Mouse (Mus musculus): ENCODE measurements around the gene Oser1. TPM values are rescaled to one million over a fixed set of nuclear protein-coding genes. Genes with fewer than 3 reads are reported as not detected.

The Oser1 gene
- total and polyA plus RNA-seq, 3 experiments: 14.0 to 84.2 (median 42.5) TPM

DNA sequence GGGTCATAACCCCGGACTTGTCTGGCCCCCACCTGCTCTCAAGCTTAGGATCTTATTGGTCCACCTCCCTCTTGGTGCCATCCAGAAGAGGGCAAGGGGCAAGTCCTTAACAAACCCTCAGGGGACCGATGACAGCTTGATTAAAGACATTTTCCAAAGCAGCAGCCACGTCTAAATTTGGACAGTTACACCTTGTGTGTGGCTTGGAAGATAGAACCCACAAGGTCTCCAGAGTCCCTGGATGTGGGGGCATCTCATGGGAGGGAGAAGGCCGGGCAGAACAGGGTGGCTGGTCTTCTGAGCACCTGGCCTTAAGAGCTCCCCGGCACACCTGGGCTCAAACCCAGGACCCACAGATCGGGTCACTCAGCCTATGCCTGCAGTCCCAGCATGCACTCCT is 30.5 kb downstream of the Oser1 start:
- no peak for ATAC-seq (ENCODE audit: extremely low read depth, insufficient number of reproducible peaks, low FRiP score, poor library complexity, severe bottlenecking)
- Histone ChIP-seq H3K27me3 (ENCODE audit: insufficient read depth, low read length) (peaks cover 44% of the 10 kb centered on the region), H3K4me1 (ENCODE audit: insufficient read depth, low read depth, low read length) (no peaks in the 10 kb centered on the region), H3K36me3 (replicated peaks) (no peaks in the 10 kb centered on the region), H3K4me3 (ENCODE audit: low read depth, low read length) (no peak overlapping the region), H3K9me3 (replicated peaks) (no peaks in the 10 kb centered on the region)
- DNase-seq (ENCODE audit: low spot score): no peak
- TF ChIP-seq GATA1 (IDR thresholded peaks at IDR 0.05; ENCODE audit: borderline replicate concordance, low read length) (no peak), TAL1 (conservative IDR thresholded peaks at IDR 0.05; ENCODE audit: low read depth, low read length) (no peak), POLR2AphosphoS5 (IDR thresholded peaks at IDR 0.05; ENCODE audit: insufficient replicate concordance, low read depth, low read length) (no peak), GATA2 (IDR thresholded peaks at IDR 0.05; ENCODE audit: borderline replicate concordance, low read depth, low read length) (no peak), CTCF (IDR thresholded peaks at IDR 0.05; ENCODE audit: low read depth, low read length) (no peak)

DNA sequence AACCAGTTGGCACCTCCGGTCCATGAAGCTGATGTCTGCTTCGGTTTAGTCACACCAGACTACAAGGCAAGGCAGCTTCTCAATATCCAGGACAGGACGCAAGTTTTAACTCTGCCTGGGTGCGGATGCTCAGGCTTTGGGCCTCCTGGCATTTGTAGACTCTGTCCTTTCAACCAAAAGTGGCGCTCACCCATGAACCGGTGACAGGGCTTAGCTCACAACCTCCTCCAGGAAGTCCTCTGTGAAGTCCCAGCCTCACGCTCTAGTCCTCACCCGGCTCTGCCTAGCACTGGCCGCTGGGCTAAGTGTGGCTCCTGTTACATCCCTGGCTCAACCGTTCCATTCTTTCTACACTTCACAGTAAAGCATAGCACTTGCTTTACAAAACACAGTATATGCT is 31.3 kb downstream of the Oser1 start:
- DNase-seq (ENCODE audit: low spot score): no peak
- Histone ChIP-seq H3K4me1 (ENCODE audit: insufficient read depth, low read depth, low read length) (no peaks in the 10 kb centered on the region), H3K9me3 (replicated peaks) (no peaks in the 10 kb centered on the region), H3K36me3 (replicated peaks) (no peaks in the 10 kb centered on the region), H3K4me3 (ENCODE audit: low read depth, low read length) (no peak overlapping the region), H3K27me3 (ENCODE audit: insufficient read depth, low read length) (peaks cover 44% of the 10 kb centered on the region)
- ATAC-seq (ENCODE audit: extremely low read depth, insufficient number of reproducible peaks, low FRiP score, poor library complexity, severe bottlenecking): no peak
- TF ChIP-seq TAL1 (conservative IDR thresholded peaks at IDR 0.05; ENCODE audit: low read depth, low read length): no peak
- TF ChIP-seq POLR2AphosphoS5 (IDR thresholded peaks at IDR 0.05; ENCODE audit: insufficient replicate concordance, low read depth, low read length): no peak
- TF ChIP-seq GATA1 (IDR thresholded peaks at IDR 0.05; ENCODE audit: borderline replicate concordance, low read length): no peak
- TF ChIP-seq GATA2 (IDR thresholded peaks at IDR 0.05; ENCODE audit: borderline replicate concordance, low read depth, low read length): no peak
- TF ChIP-seq CTCF (IDR thresholded peaks at IDR 0.05; ENCODE audit: low read depth, low read length): no peak

DNA sequence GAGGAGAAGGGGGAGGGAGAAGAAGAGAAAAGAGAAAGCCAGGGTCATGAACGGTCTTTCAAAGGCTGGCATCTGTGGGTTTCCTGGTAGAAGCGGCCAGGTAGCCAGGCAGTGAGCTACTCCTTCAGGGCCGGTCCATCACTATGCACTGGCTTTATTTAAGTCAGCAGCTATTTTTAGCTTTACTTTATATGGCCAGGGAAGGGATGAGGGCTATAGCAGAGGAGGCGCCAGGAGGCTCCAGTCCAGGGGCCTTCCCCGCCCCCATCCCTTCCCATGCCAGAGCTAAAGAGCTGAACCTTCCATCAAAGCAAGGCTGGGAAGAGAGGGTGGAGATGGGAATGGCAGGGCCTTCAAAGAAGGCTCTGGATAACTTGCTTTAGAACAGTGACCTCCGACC is 32.1 kb downstream of the Oser1 start:
- Histone ChIP-seq H3K4me3 (ENCODE audit: low read depth, low read length) (no peak overlapping the region), H3K27me3 (ENCODE audit: insufficient read depth, low read length) (peaks cover 39% of the 10 kb centered on the region), H3K9me3 (replicated peaks) (no peaks in the 10 kb centered on the region), H3K36me3 (replicated peaks) (no peaks in the 10 kb centered on the region), H3K4me1 (ENCODE audit: insufficient read depth, low read depth, low read length) (no peaks in the 10 kb centered on the region)
- no peak for TF ChIP-seq GATA2 (IDR thresholded peaks at IDR 0.05; ENCODE audit: borderline replicate concordance, low read depth, low read length)
- TF ChIP-seq TAL1 (conservative IDR thresholded peaks at IDR 0.05; ENCODE audit: low read depth, low read length): no peak
- TF ChIP-seq POLR2AphosphoS5 (IDR thresholded peaks at IDR 0.05; ENCODE audit: insufficient replicate concordance, low read depth, low read length): no peak
- no peak for TF ChIP-seq CTCF (IDR thresholded peaks at IDR 0.05; ENCODE audit: low read depth, low read length)
- no peak for TF ChIP-seq GATA1 (IDR thresholded peaks at IDR 0.05; ENCODE audit: borderline replicate concordance, low read length)
- DNase-seq (ENCODE audit: low spot score) (no peak), ATAC-seq (ENCODE audit: extremely low read depth, insufficient number of reproducible peaks, low FRiP score, poor library complexity, severe bottlenecking) (no peak)

DNA sequence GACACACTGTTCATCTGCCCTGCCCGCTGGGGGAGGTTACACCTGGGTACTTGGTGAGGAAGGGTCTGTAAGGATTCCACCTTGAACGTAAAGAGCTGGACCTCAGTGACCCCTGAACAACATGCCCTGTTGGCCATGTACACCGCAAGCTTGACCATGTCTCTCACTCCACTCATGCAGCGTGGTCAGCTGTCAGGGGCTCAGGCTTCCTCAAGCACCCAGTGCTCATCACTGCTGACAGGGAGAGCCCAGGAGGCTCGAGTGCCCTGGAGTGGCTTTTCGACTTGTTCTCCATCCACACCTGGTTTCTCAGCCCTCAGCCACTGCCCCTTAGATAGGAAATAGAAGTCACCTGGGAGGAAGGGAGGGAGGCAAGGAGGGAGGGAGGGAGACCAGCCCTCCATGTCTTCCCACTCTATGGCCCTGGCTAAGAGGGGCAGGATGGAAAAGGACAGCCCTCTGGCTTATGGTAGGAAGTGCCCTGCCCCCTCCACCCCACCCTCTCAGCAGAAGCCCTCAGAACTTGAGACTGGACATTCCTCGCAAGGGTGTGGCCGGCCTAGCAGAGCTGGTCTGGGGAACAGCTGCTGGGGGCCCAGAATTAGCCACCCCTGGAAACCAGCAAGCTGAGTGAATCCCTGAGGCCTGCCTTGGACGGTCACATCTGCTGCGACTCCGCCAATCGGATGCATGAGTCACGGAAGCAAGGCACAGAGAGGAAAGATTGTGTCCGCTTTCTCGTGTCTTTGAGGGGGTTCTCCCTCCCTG is 37.9 kb downstream of the Oser1 start:
- Histone ChIP-seq H3K27me3 (ENCODE audit: insufficient read depth, low read length) (peaks cover 25% of the 10 kb centered on the region), H3K36me3 (replicated peaks) (no peaks in the 10 kb centered on the region), H3K4me3 (ENCODE audit: low read depth, low read length) (no peak overlapping the region), H3K4me1 (ENCODE audit: insufficient read depth, low read depth, low read length) (no peaks in the 10 kb centered on the region), H3K9me3 (replicated peaks) (no peaks in the 10 kb centered on the region)
- TF ChIP-seq GATA1 (IDR thresholded peaks at IDR 0.05; ENCODE audit: borderline replicate concordance, low read length) (no peak), TAL1 (conservative IDR thresholded peaks at IDR 0.05; ENCODE audit: low read depth, low read length) (no peak), CTCF (IDR thresholded peaks at IDR 0.05; ENCODE audit: low read depth, low read length) (no peak), GATA2 (IDR thresholded peaks at IDR 0.05; ENCODE audit: borderline replicate concordance, low read depth, low read length) (no peak), POLR2AphosphoS5 (IDR thresholded peaks at IDR 0.05; ENCODE audit: insufficient replicate concordance, low read depth, low read length) (no peak)
- DNase-seq (ENCODE audit: low spot score): no peak
- no peak for ATAC-seq (ENCODE audit: extremely low read depth, insufficient number of reproducible peaks, low FRiP score, poor library complexity, severe bottlenecking)

DNA sequence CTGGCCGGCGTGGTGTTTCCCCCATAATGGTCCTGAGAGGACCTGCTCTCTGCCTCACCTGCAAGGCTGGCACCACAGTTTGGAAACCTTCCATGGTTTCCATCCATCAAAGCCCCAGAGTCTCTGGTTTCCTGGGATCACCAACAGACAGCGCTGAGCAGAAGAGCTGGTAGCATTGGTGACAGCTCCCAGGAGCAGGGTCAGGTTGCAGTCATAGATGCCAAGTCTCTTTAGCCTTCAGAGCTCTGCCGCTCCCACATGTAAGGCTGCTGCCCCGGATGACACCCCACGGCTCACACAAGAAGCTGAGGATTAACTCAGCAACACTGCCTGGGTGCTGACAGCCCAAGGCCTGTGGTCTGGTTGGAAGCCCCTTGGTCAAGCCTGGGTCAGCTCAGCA is 39.4 kb downstream of the Oser1 start:
- Histone ChIP-seq H3K36me3 (replicated peaks) (no peaks in the 10 kb centered on the region), H3K9me3 (replicated peaks) (no peaks in the 10 kb centered on the region), H3K4me3 (ENCODE audit: low read depth, low read length) (no peak overlapping the region), H3K27me3 (ENCODE audit: insufficient read depth, low read length) (peaks cover 18% of the 10 kb centered on the region), H3K4me1 (ENCODE audit: insufficient read depth, low read depth, low read length) (no peaks in the 10 kb centered on the region)
- DNase-seq (ENCODE audit: low spot score) (no peak), ATAC-seq (ENCODE audit: extremely low read depth, insufficient number of reproducible peaks, low FRiP score, poor library complexity, severe bottlenecking) (no peak)
- TF ChIP-seq TAL1 (conservative IDR thresholded peaks at IDR 0.05; ENCODE audit: low read depth, low read length) (no peak), CTCF (IDR thresholded peaks at IDR 0.05; ENCODE audit: low read depth, low read length) (no peak), GATA2 (IDR thresholded peaks at IDR 0.05; ENCODE audit: borderline replicate concordance, low read depth, low read length) (no peak), GATA1 (IDR thresholded peaks at IDR 0.05; ENCODE audit: borderline replicate concordance, low read length) (no peak), POLR2AphosphoS5 (IDR thresholded peaks at IDR 0.05; ENCODE audit: insufficient replicate concordance, low read depth, low read length) (no peak)

DNA sequence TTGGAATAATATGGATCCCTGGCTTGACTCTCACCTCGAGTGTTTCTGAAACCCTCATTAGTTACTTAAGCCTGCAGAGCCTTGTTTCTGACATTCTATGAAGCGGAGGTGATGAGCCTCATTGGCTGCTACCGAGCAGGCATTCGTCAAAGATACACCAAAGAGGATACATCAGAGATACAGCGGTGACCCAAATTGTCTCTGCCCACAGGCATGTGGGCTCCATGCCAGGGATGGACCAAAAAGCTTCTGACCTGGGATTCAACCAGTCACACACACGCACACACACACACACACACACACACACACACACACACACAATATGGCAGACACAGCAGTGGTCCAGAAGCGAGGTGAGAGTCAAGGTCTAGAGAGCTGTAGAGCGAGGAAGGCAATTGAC is 43.3 kb downstream of the Oser1 start:
- TF ChIP-seq TAL1 (conservative IDR thresholded peaks at IDR 0.05; ENCODE audit: low read depth, low read length) (no peak), POLR2AphosphoS5 (IDR thresholded peaks at IDR 0.05; ENCODE audit: insufficient replicate concordance, low read depth, low read length) (no peak), GATA2 (IDR thresholded peaks at IDR 0.05; ENCODE audit: borderline replicate concordance, low read depth, low read length) (no peak)
- Histone ChIP-seq H3K9me3 (replicated peaks) (no peaks in the 10 kb centered on the region; the same call in 1 of the 2 replicates), H3K4me1 (ENCODE audit: insufficient read depth, low read depth, low read length) (no peaks in the 10 kb centered on the region; the same call in 1 of the 2 replicates), H3K4me3 (ENCODE audit: low read depth, low read length) (no peak overlapping the region), H3K36me3 (replicated peaks) (no peaks in the 10 kb centered on the region), H3K27me3 (ENCODE audit: insufficient read depth, low read length) (peaks cover 19% of the 10 kb centered on the region)
- DNase-seq (ENCODE audit: low spot score) (no peak), ATAC-seq (ENCODE audit: extremely low read depth, insufficient number of reproducible peaks, low FRiP score, poor library complexity, severe bottlenecking) (no peak)
